Mouse (Mus musculus) spleen, adult 10 weeks (tissue): ENCODE results near the gene Ncbp2. TPM values are rescaled to one million over a fixed set of nuclear protein-coding genes. Genes with fewer than 3 reads are reported as not detected.

Source experiments
- polyA plus RNA-seq: library from polyadenylated mRNA; stranded (reverse); fragments of 350-450 nt; fragmentation: Illumina TruSeq; extraction: RNeasy Lipid Tissue Mini Kit (QIAGEN cat#74804); gene quantifications from one replicate; pipeline ENCODE4 v1.2.3, GENCODE M21; 2015; ENCODE audit warnings: low replicate concordance; ENCODE audit not compliant: insufficient read depth

Gene Ncbp2
- polyA plus RNA-seq: 54.5 TPM

DNA sequence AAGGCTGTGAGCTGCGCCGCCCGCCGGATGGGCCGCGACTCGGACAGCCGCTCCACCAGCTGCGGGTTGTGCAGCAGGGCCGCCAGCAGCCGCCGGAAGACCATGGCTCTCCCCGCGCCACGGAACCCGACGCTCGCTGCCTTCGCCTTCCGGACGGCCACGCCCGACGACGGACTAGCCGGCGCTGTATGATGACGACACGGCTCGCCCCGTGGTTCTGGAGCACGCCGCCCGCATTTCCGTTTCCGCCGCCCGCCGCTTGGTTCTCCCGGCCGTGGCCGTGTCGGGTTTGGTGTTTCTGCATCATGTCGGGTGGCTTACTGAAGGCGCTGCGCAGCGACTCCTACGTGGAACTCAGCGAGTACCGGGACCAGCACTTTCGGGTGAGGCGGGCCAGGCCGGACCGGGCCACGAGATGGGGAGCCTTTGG is at the start of gene Ncbp2, which contains the start of gene 0610012G03Rik:
Ncbp2 (plus strand) TSS at position 169 of the 430 bp plus-strand sequence.
0610012G03Rik (minus strand) TSS at position 150 of the 430 bp plus-strand sequence.

GRCm38 (mm10) chr16:31933751-31934549 is 14.4 kb upstream of the Ncbp2 start, which contains the start of gene Pigz:
Gene Pigz, plus strand, starts transcription at chr16:31933851.

DNA sequence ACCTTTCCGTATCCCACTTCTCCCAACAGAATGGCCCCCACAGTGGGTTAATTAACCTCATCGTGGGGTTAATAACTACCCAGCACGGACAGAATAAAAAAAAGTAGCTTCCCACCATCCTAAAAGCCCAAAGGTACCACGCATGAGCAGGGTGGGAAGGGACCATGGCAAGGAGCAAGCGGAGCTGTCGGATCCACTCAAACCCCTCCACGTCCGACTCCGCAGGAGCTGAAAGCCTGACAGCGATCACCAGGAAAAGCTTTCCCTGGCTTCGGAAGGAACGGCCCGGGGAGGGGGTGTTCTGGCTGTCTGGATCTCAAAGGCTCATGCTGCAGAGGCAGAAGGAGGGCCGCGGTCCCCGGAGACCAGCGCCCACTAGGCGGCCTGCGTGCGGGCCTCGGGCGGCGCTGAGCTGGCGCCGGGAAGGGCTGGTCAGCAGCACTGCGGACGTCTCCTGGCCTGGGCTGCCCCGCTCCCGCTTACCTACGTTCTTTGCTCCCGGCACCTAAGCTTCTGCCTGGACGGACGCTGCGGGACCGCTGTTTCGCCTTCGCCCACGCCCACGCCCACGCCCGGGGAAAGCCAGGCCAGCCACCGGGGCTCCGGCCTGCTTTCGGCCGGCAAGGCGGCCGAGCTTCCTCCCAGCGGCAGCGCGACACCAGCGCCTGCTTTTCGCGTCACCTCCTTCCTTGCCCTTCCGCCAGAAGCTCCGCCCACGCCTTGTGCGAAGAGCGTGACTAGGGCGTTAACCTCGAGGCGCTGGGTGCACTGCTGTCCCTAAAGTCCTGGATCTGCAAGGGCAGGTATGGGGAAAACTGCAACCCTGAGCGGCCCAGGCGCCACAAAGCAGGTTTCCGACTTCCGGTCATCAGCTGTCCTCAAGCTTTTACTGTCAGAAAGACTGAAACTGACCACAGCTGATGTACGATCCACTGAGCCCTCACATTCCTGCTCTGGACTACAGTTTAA is 54.5 kb downstream of the Ncbp2 start, which contains the start of gene Senp5:
Senp5 (minus strand) TSS at position 779 of the 969 bp plus-strand sequence.

Other genes starting within 250 kb of the Ncbp2 start
- 0.06 TPM for gene Meltf, start 69.7 kb upstream of the Ncbp2 start, polyA plus RNA-seq
- 1.4 TPM for gene Pigz, start 14.7 kb upstream of the Ncbp2 start, polyA plus RNA-seq
- gene 0610012G03Rik, start within 50 bp of the Ncbp2 start, polyA plus RNA-seq: 12.1 TPM
- gene Senp5, start 54.8 kb downstream of the Ncbp2 start, polyA plus RNA-seq: 30.1 TPM
- gene Pak2, start 130.8 kb downstream of the Ncbp2 start, polyA plus RNA-seq: 109 TPM
- gene Pigx, start 151.2 kb downstream of the Ncbp2 start, polyA plus RNA-seq: 59.4 TPM
- 11.7 TPM for gene Cep19, start 151.3 kb downstream of the Ncbp2 start, polyA plus RNA-seq
- 72.5 TPM for gene Nrros, start 217.1 kb downstream of the Ncbp2 start, polyA plus RNA-seq
- 10.9 TPM for gene Bex6, start 231.3 kb downstream of the Ncbp2 start, polyA plus RNA-seq